Mouse (Mus musculus) Patski (cell line): ENCODE measurements at regions not wholly inside any gene's neighbourhood (a gene's known extent, or its start where the extent isn't known, plus 50 kb on each side); places are given as distances from the start of the nearest gene placed in this dataset.

Experiments used
- ATAC-seq: fragments of 100-300 bp; one replicate; pipeline ENCODE4 v1.8.0; 2021
- CTCF ChIA-PET: fragments of 350-600 bp; sonication (Branson Sonifier 250); formaldehyde crosslinking; loops from one replicate; lab custom pipeline; 2022; ENCODE audit warnings: inconsistent platforms; lab: Charles Lee
- POLR2A ChIA-PET: fragments of 350-600 bp; sonication (Branson Sonifier 250); formaldehyde crosslinking; loops from one replicate; lab custom pipeline; 2022; ENCODE audit warnings: antibody characterized with exemption, inconsistent platforms; lab: Charles Lee
- DNase-seq: peaks from one replicate; pipeline ENCODE4 v3.0.0-alpha.2; 2011; ENCODE audit warnings: low read depth, low spot score
- H3K27me3 ChIP-seq: fragments of 371-371 bp; one replicate; pipeline ENCODE4 v1.5.1; 2021
- CTCF ChIP-seq: fragments of 100-300 bp; IDR thresholded peaks from one replicate; pipeline ENCODE4 v1.5.1; 2021
- in situ Hi-C: fragments of 300-500 bp; cut with MboI; formaldehyde crosslinking; loops from 3 replicates; pipeline ENCODE4 v1.11.1; 2018; ENCODE audit warnings: low pct_unique_long_range_greater_than_20kb, mixed read lengths

- DNase-seq (no peak), ATAC-seq (no peak)
- ChIA-PET CTCF (interaction anchor here (1.8 kb wide), 1 partner anchor 9 kb away, joined by 5 read pairs; no protein-coding TSS in a partner anchor), POLR2A (no interaction called here)
- in situ Hi-C loops = no loop called here
- H3K27me3 ChIP-seq = no peaks in the 10 kb centered on the region
- TF ChIP-seq CTCF = no peak
Observed at GRCm38 (mm10) chr5:64732356-64732755, 70.8 kb upstream of the Klf3 start.

- DNase-seq (no peak), ATAC-seq (no peak)
- no peak for TF ChIP-seq CTCF
- in situ Hi-C loops = no loop called here
- no peaks in the 10 kb centered on the region for H3K27me3 ChIP-seq
- CTCF ChIA-PET = no interaction called here
- POLR2A ChIA-PET = interaction anchor here (0.6 kb wide), 1 partner anchor 295 kb away, joined by 4 read pairs; no protein-coding TSS in a partner anchor
Observed at GRCm38 (mm10) chr5:64736985-64737384, 66.2 kb upstream of the Klf3 start.

- CTCF ChIA-PET = no interaction called here
- no peak for ATAC-seq
- DNase-seq = no peak
- POLR2A ChIA-PET = no interaction called here
- in situ Hi-C loops = no loop called here
- no peak for TF ChIP-seq CTCF
- no peaks in the 10 kb centered on the region for H3K27me3 ChIP-seq
Observed at GRCm38 (mm10) chr5:64738096-64738780, 65.0 kb upstream of the Klf3 start.

- no peak for ATAC-seq
Observed at GRCm38 (mm10) chr5:64738781-64739310, 64.3 kb upstream of the Klf3 start.

GRCm38 (mm10) chr5:64739311-64740261 lies 63.6 kb upstream of the Klf3 start:
- no peak for TF ChIP-seq CTCF
- in situ Hi-C loops = no loop called here
- no peaks in the 10 kb centered on the region for H3K27me3 ChIP-seq
- ATAC-seq = no peak
- DNase-seq = no peak
- CTCF ChIA-PET = no interaction called here
- POLR2A ChIA-PET = interaction anchor here (0.6 kb wide), 1 partner anchor 9 kb away, joined by 3 read pairs; no protein-coding TSS in a partner anchor

More at GRCm38 (mm10) chr5:64738781-64739310, 64.3 kb upstream of the Klf3 start:
- no peak for DNase-seq
- TF ChIP-seq CTCF = no peak
- in situ Hi-C loops = no loop called here
- no peaks in the 10 kb centered on the region for H3K27me3 ChIP-seq
- CTCF ChIA-PET = no interaction called here
- POLR2A ChIA-PET = no interaction called here

- no peak for ATAC-seq
- DNase-seq = no peak
- CTCF ChIA-PET = interaction anchor here (0.8 kb wide), 1 partner anchor 9 kb away, joined by 3 read pairs; no protein-coding TSS in a partner anchor
- no peak for TF ChIP-seq CTCF
- no peaks in the 10 kb centered on the region for H3K27me3 ChIP-seq
- in situ Hi-C loops = no loop called here
- POLR2A ChIA-PET = no interaction called here
Observed at GRCm38 (mm10) chr5:64744041-64744440, 59.1 kb upstream of the Klf3 start.

GRCm38 (mm10) chr5:64744455-64744854 lies 58.7 kb upstream of the Klf3 start:
- TF ChIP-seq CTCF = no peak
- ChIA-PET CTCF (no interaction called here), POLR2A (no interaction called here)
- ATAC-seq = no peak
- in situ Hi-C loops = no loop called here
- no peak for DNase-seq
- H3K27me3 ChIP-seq = no peaks in the 10 kb centered on the region

- no peaks in the 10 kb centered on the region for H3K27me3 ChIP-seq
- no peak for TF ChIP-seq CTCF
- no peak for ATAC-seq
- DNase-seq = no peak
- ChIA-PET CTCF (interaction anchor here (1.0 kb wide), 1 partner anchor 18 kb away, joined by 4 read pairs; no protein-coding TSS in a partner anchor), POLR2A (no interaction called here)
- in situ Hi-C loops = no loop called here
Observed at GRCm38 (mm10) chr5:64747461-64747860, 55.7 kb upstream of the Klf3 start.

GRCm38 (mm10) chr5:64749415-64750166 lies 53.6 kb upstream of the Klf3 start:
- H3K27me3 ChIP-seq = no peaks in the 10 kb centered on the region
- ChIA-PET CTCF (no interaction called here), POLR2A (interaction anchor here (0.6 to 0.7 kb wide), 2 partner anchors 10 to 57 kb away, joined by 3 to 7 read pairs; no protein-coding TSS in a partner anchor)
- ATAC-seq (no peak), DNase-seq (no peak)
- in situ Hi-C loops = no loop called here
- no peak for TF ChIP-seq CTCF

- no peak for ATAC-seq
- DNase-seq = no peak
- no peaks in the 10 kb centered on the region for H3K27me3 ChIP-seq
- TF ChIP-seq CTCF = no peak
- CTCF ChIA-PET = no interaction called here
- in situ Hi-C loops = no loop called here
- POLR2A ChIA-PET = interaction anchor here (0.6 kb wide), 1 partner anchor 56 kb away, joined by 7 read pairs; no protein-coding TSS in a partner anchor
Observed at GRCm38 (mm10) chr5:64750406-64750805, 52.8 kb upstream of the Klf3 start.
